Mouse (Mus musculus) forebrain, postnatal 0 days (tissue): Measurements from ENCODE around the gene Trem3. TPM values are rescaled to one million over a fixed set of nuclear protein-coding genes. Genes with fewer than 3 reads are reported as not detected.

Source experiments
- ATAC-seq: fragments of 200-750 bp; cut with Nextera tagmentation; 2 replicates; pipeline ENCODE4 v1.8.0; 2017; ENCODE audit warnings: mild to moderate bottlenecking, moderate library complexity
- DNase-seq: peaks from one replicate; pipeline ENCODE4 v3.0.0-alpha.2; 2015
- H3K27ac ChIP-seq: fragments of 300-500 bp; sonication (generic); 2 replicates; pipeline ENCODE4 v1.5.1; 2014; ENCODE audit warnings: low read depth, mild to moderate bottlenecking, antibody characterized with exemption, low read length, moderate library complexity, mixed read lengths
- H3K27me3 ChIP-seq: fragments of 300-500 bp; sonication (generic); 2 replicates; pipeline ENCODE4 v1.6.1; 2014; ENCODE audit warnings: mild to moderate bottlenecking, low read length, mixed read lengths; ENCODE audit not compliant: insufficient read depth
- H3K36me3 ChIP-seq: fragments of 300-500 bp; sonication (generic); 2 replicates; pipeline ENCODE4 v1.6.1; 2014; ENCODE audit warnings: mild to moderate bottlenecking, moderate library complexity; ENCODE audit not compliant: insufficient read depth
- H3K4me1 ChIP-seq: fragments of 300-500 bp; sonication (generic); 2 replicates; pipeline ENCODE4 v1.6.1; 2014; ENCODE audit warnings: antibody characterized with exemption; ENCODE audit not compliant: insufficient read depth
- H3K4me2 ChIP-seq: fragments of 300-500 bp; sonication (generic); 2 replicates; pipeline ENCODE4 v1.6.1; 2014; ENCODE audit warnings: low read depth, mild to moderate bottlenecking, moderate library complexity
- H3K4me3 ChIP-seq: fragments of 300-500 bp; sonication (generic); 2 replicates; pipeline ENCODE4 v1.5.1; 2014; ENCODE audit warnings: low read depth, low read length, mixed read lengths
- H3K9ac ChIP-seq: fragments of 300-500 bp; sonication (generic); 2 replicates; pipeline ENCODE4 v1.6.1; 2014; ENCODE audit warnings: mild to moderate bottlenecking
- H3K9me3 ChIP-seq: fragments of 300-500 bp; sonication (generic); 2 replicates; pipeline ENCODE4 v1.6.1; 2016; ENCODE audit warnings: low read length
- CTCF ChIP-seq: sonication (generic); IDR thresholded peaks from 2 replicates; pipeline ENCODE4 v1.5.1; 2016; ENCODE audit warnings: antibody characterized with exemption, control low read depth, low read depth
- WGBS: fragments of 180-500 bp; shearing (Covaris S2); extraction: QIAGEN DNeasy Blood & Tissue Kit; methylation state at CpG from one replicate; pipeline ENCODE4 v1.1.7; 2014; 5-methylcytosine and 5-hydroxymethylcytosine counted together
- polyA plus RNA-seq: library from polyadenylated mRNA; unstranded; fragments of >200 nt; fragmentation: Nextera tagmentation; extraction: Ambion mirVana; gene quantifications from 2 replicates; pipeline ENCODE4 v1.2.1, GENCODE M21; 2015
- total RNA-seq: library from RNA; depleted of rRNA; stranded (reverse); fragments of >200 nt; gene quantifications from 2 replicates; pipeline ENCODE4 v1.2.3, GENCODE M21; 2014; rRNA removed

Gene Trem3
- total RNA-seq (not detected in 2 replicates), polyA plus RNA-seq (not detected in 2 replicates)

DNA sequence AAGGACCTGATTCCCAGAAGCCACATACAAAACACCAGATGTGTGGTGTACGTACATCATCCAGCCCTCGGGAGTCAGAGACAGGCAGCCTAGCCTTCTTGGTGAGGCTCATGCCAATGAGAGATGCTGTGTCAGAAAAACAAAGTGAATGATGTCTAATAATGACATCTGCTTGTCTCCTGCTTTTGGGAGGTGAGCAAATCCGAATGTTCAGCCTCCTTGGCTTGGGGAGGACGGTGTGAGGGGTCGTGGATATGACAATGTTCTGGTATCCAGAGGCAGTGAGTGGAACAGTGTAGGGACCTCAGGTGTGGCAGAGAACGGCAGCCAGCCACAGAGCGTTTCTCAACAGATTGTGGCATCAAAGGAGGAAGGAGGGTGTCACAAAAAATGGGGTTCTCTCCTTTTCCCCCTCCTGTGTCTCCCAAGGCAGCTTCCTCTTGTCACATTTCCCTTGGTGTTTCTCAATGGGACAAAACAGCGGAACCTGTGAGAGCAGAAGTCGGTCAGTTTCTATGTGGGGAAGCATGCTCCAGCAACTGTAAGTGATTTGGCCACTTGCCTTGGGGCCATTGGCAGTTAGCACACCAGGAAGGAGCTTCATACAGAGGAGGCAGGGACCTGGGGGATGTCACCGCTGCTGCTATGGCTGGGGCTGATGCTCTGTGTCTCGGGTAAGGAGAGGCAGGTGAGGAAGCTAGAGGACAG, at the start of gene Trem3:
Trem3 (plus strand) TSS at position 557 of the 708 bp plus-strand sequence.
- ATAC-seq (no peak), DNase-seq (no peak)
- no peak within 1 kb of the TSS for H3K4me2 ChIP-seq
- no peak within 1 kb of the TSS for H3K9ac ChIP-seq
- no peak within 1 kb of the TSS for H3K4me3 ChIP-seq
- H3K27me3 ChIP-seq = no peaks in the 10 kb centered on the region
- H3K36me3 ChIP-seq = no peaks in the 10 kb centered on the region
- no peak for TF ChIP-seq CTCF
- WGBS = 82% methylated on average over 11 of the region's 11 CpGs
- H3K27ac ChIP-seq = no peak within 1 kb of the TSS
- no peaks in the 10 kb centered on the region for H3K9me3 ChIP-seq
- H3K4me1 ChIP-seq = no peaks in the 10 kb centered on the region

DNA sequence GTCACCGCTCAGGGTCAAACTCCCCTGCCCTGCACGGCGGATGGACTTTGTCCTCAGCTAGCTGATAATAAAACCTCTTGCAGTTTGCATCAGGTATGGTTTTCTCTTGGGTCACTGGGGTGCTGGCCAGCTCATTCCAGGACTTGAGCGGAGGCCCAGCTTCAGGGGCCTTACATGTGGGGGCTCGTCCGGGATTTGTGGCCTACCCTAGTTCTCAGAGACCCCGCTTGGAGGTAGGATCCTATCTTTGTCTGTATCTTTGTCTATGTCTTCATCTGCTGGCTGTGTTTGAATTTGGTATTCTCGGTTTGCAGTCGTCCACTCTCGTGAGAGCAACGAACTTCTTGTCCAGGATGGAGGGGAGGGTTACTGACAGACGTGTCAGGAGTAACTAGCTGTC, 44.5 kb upstream of the Trem3 start:
- no peaks in the 10 kb centered on the region; the same call in 1 of the 2 replicates for H3K9me3 ChIP-seq
- H3K27ac ChIP-seq = no peak overlapping the region
- no peaks in the 10 kb centered on the region for H3K4me1 ChIP-seq
- no peak for TF ChIP-seq CTCF
- 98% methylated on average over 12 of the region's 12 CpGs for WGBS
- no peaks in the 10 kb centered on the region for H3K27me3 ChIP-seq
- no peak for DNase-seq
- H3K4me3 ChIP-seq = no peak overlapping the region
- no peak for ATAC-seq
- no peaks in the 10 kb centered on the region for H3K36me3 ChIP-seq
- no peak overlapping the region for H3K4me2 ChIP-seq
- H3K9ac ChIP-seq = no peak overlapping the region

DNA sequence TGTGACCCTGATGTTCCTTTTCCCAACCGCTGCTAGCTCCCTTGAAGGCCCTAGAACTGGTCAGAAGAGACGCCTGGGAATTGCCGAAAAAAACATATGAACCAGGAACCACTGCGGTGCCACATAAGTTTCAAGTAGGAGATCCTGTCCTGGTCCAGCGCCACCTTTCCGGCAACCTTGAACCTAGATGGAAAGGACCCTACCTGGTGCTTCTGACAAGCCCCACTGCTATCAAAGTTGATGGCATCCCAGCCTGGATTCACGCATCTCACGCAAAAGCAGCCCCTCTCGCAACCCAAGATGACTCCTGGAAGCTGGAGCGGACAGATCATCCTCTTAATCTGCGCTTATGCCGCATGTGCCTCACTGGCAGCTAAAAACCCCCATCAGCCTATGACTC, 35.0 kb upstream of the Trem3 start:
- Histone ChIP-seq H3K4me1 (no peaks in the 10 kb centered on the region), H3K27ac (no peak overlapping the region), H3K27me3 (no peaks in the 10 kb centered on the region), H3K4me3 (no peak overlapping the region), H3K9ac (no peak overlapping the region), H3K4me2 (no peak overlapping the region), H3K36me3 (no peaks in the 10 kb centered on the region), H3K9me3 (no peaks in the 10 kb centered on the region)
- no peak for DNase-seq
- TF ChIP-seq CTCF = no peak
- no peak for ATAC-seq
- 97% methylated on average over 12 of the region's 12 CpGs for WGBS

DNA sequence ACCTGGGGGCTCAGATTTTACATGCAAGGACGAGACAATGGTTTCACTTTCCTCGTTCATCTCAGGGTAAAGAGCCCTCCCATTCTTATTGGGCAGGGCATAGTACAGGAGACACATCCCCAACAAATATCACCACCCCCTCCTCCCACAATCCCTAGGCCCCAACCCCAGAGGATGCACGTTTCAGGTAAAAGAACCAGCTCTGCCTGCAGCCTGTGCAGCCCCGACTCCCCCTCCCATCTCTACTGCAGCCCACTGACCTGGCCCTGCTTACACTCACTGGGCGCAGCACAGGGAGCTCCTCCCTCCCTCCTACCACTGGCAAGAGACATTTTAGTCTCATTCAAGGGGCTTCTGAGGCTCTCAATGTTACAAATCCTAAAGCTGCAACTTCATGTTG, 34.1 kb upstream of the Trem3 start:
- no peak for DNase-seq
- no peak for ATAC-seq
- Histone ChIP-seq H3K4me3 (no peak overlapping the region), H3K4me2 (no peak overlapping the region), H3K27me3 (no peaks in the 10 kb centered on the region), H3K4me1 (no peaks in the 10 kb centered on the region), H3K36me3 (no peaks in the 10 kb centered on the region), H3K9ac (no peak overlapping the region), H3K27ac (no peak overlapping the region), H3K9me3 (no peaks in the 10 kb centered on the region)
- no peak for TF ChIP-seq CTCF
- 70% methylated on average over 5 of the region's 5 CpGs for WGBS

DNA sequence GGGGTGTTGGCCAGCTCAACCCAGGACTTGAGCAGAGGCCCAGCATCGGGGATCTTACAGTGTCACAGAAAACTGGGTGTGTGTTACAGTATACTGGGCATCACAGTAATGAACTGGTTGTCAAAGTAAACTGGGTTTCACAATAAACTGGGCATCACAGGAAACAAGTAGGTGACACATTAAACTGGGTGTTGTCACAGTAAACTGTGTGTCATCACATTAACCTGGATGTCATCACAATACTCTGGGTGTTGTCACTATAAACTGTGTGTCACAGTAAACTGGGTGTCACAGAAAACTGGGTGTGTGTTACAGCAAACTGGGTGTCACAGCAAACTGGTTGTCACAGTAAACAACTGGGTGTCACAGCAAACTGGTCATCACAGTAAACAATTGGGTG, 32.1 kb upstream of the Trem3 start:
- Histone ChIP-seq H3K9ac (no peak overlapping the region), H3K36me3 (no peaks in the 10 kb centered on the region), H3K9me3 (no peaks in the 10 kb centered on the region), H3K4me3 (no peak overlapping the region), H3K4me2 (no peak overlapping the region), H3K27me3 (no peaks in the 10 kb centered on the region), H3K4me1 (no peaks in the 10 kb centered on the region), H3K27ac (no peak overlapping the region)
- DNase-seq = no peak
- 89% methylated on average over 1 of the region's 1 CpGs for WGBS
- no peak for TF ChIP-seq CTCF
- no peak for ATAC-seq

DNA sequence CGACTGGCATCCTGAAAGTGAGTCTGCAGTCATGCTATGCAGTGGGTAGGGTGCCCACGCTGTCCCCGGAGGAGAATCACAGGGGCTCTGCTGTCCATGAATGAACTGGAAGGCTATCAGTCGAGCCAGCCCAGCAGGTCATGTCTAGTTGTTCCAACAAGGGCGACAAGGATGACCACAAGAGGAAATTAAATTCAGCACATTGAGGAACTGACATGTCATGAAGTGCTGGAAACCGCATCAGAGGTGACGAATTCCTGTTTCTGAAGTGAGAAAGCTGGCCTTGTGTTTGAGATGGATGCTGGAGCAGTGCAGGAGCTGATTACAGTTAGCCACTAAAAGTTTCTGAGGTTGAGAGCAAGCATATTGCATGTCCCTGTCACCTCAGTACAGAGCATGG, 16.9 kb upstream of the Trem3 start:
- Histone ChIP-seq H3K9ac (no peak overlapping the region), H3K4me1 (no peaks in the 10 kb centered on the region), H3K27ac (no peak overlapping the region), H3K27me3 (no peaks in the 10 kb centered on the region), H3K36me3 (no peaks in the 10 kb centered on the region), H3K4me3 (no peak overlapping the region), H3K9me3 (no peaks in the 10 kb centered on the region), H3K4me2 (no peak overlapping the region)
- DNase-seq (no peak), ATAC-seq (no peak)
- no peak for TF ChIP-seq CTCF
- 90% methylated on average over 7 of the region's 7 CpGs for WGBS

DNA sequence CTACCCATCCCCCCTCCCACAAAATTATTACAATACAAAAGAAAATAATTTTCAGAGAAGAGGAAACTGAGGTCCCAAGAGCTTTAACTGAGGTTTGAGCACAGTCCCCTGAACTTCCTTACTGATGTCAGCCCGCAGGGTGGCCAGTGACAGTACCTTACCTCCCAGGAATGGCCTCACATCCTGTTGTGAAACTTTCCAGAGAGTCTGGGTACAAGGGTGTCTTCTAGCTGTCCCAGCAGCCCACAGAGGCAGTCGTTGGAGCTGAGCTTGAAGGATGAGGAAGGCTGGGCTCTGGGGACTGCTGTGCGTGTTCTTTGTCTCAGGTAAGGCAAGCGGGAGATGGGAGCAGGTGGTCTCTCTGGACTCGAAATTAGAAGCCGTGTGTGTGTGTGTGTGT, 15.1 kb upstream of the Trem3 start, which contains the start of gene Trem1:
Trem1 (plus strand) TSS at position 251 of the 400 bp plus-strand sequence.
- Histone ChIP-seq H3K4me2 (no peak within 1 kb of the TSS), H3K27ac (no peak within 1 kb of the TSS), H3K4me3 (no peak within 1 kb of the TSS), H3K9ac (no peak within 1 kb of the TSS), H3K9me3 (no peaks in the 10 kb centered on the region), H3K36me3 (no peaks in the 10 kb centered on the region), H3K4me1 (no peaks in the 10 kb centered on the region), H3K27me3 (no peaks in the 10 kb centered on the region)
- ATAC-seq (no peak), DNase-seq (no peak)
- TF ChIP-seq CTCF = no peak
- WGBS = 72% methylated on average over 6 of the region's 6 CpGs
